Mouse (Mus musculus): Measurements from ENCODE around the gene Ptprg.

Ptprg gene

DNA sequence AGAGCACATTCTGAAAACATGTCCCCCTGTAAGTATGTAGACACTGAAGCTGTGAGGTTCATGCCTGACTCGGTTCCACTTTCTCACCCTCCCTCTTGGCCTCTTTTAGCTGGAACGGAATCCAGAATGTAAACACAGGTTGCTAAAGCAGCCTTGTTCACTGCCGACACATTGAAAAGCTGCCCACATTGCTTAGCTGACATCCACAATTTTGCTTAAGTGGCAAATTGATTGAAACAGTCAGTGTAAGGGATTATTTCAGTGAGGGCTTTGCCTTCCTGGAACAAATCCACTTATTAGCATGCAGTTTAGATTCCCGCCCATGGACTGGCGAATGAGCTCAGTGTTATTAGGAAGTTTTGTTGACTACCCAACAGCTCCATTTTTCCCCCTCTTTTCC, 532.8 kb downstream of the Ptprg start:
- no peak for DNase-seq (ENCODE audit: low read depth, low spot score)

DNA sequence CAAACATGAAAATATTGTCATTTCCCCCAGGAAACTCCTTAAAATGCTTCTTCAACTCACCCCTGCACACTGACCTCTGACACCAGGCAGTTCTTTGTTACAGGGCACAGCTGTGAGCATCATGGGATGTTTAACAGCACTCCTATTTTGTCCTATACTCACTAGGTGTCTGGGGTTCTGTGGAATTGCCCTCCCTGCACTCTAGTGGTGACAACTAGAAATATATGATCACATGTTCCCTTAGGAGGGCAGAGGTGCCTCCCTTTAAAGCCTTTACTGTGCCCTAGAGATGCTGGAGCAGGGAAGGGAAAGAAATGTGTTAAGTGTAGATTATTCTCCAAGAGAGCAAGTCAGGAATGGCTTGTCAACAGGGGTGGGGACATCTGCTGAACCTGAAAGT, 536.6 kb downstream of the Ptprg start:
- DNase-seq (ENCODE audit: low read depth, low spot score) = no peak

DNA sequence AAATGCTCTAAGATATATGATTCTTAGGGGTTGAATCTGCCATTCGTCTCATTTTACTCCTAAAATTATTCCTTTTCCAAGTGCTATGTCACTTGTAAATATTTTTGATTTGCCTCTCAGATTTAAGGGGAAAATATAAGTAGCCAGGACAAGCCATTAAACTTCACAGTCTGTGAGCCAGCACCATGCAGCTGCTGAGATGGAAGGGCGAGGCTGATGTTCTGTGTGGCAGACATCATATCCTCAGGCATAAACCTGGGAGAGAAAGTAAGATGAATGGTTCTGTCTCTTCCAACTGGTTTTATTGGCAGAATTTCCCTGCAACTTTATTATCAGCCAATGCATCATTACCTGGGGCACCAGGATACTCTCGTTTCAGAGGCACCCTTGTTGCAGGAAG, 538.4 kb downstream of the Ptprg start:
- DNase-seq (ENCODE audit: low read depth, low spot score) = no peak

DNA sequence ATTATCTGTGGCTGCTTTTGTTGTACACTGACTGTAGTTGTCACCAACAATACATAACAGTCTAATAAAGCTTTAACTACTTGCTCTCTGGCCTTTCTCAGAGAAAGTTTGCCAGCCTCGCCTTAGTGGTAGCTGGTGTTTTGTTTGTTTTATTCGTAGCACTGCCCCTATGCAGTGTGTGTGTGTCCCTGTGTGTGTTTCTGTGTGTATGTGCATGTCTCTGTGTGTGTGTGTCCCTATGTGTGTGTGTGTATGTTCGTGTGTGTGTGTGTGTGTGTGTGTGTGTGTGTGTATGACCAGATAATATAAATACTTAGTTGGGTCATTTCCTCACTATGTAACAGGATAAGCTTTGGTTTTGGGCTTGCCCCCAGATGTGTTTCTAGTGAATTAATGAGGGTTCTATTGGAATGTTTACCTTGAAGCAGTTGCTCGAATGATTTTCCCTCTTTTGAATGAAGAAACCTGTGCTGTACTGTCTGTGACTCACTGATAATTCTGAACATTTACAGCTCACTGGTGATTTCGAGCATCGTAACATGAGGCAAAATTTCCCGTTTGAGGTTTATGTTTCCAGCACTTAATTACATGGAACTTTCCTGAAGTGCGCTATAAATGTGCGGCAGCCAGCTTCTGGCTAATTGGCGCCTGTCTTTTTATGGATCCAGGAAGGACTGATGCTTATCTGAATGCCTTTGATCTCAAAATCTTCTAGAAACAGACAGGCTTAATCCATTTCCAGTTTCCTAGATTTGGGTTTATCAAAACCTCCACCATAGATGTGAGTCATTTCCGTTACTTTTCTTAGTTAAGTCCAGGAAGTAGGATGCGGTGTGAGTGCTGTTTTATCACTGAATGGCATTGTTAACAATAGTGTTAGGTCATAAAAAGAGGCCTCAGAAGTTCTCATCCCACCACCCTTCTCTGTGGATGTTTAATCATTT, 546.3 kb downstream of the Ptprg start:
- no peak for DNase-seq (ENCODE audit: low read depth, low spot score)

DNA sequence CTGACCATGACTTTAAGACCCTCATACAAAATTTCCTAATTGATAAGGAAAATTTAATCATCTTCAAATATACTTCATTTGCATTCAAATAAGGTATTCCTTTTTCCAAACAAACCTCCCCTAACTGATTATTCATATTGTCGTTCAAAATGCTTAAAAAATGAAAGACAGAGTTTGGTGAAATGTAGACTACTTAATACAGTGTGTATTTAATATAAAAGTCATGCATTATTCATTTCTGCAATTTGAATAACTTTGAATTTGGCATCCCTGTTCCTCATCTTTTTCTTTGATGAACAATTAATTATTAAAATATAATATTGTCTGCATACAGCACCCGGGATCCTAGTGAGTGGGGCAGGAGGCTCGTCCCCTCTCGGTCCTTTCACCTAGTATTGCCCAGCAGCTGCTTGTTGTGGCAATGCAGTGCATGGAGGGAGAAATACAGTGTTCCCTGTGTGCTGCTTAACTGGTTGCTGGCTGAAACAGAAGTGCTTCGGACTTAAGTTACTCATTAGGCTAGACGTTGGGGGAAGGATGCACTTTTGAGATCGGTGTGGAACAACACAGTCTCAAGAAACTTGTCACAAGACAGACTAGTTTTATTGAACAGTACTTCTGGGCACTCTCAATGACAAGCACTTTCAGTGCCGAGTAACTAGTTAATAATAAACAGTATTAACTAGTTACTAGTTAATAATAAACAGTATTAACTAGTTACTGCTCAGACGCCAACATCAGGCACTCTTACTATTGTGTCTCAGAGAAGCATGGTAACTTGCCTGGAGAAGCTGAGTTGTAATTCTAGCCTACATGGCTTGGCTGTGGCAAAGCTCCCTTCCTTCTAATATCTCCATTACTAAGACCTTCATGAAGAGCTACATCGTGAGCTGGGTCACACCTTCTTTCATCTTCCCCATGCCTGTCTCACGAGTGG, 549.3 kb downstream of the Ptprg start:
- DNase-seq (ENCODE audit: low read depth, low spot score) = no peak

DNA sequence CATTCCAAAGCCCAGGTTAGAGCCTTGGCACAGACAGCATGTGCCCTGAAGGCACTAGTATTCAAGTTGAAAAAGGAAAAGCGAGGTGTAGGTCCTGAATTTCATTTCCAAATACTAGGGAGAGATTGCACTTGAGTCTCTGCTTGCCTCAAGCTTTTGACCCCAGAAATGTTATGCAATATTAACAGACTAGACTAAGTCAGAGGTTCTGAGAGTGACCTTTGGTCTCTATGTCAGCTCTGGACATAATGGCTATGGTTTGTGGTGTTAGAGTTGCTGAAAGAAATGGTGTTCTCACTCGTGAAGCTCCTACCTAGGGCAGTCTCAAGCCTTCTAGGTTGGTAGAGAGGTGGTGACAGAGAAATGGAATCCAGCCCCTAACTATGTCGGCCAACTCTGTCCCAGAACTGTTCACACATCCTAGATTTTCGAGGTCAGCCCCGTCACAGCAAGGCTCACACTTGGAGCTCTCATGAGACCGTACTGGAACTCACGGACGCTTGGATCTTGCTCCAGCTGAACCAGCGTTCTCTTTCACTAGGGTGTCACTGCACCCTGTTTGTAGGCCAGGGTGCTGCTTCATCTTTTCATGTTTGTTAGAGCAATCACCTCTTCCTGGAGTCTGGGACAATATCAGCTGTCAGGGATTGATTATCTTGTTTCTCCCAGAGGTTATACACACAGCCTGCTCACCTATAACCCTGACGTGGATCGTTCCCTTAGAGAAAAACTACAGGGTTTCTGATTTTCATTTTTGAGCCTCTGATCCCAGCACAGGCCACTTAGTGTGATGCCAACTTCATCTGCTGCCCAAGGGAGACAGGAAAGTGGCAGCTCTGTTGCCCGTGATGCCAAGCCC, 551.2 kb downstream of the Ptprg start:
- DNase-seq (ENCODE audit: low read depth, low spot score) = no peak

DNA sequence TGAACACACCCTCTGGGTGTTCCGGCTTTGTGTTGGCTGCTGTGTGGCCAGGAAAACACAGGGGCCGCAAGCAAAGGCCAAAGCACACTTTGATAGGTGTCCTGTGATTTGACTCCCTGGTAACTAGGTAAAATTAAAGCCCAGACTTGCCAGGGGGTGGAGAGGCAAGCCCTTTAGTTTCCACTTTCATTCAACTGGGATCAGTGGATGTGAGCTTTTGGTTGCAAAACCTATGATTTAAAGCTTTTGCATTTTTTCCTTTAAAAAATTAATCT, 551.8 kb downstream of the Ptprg start:
- DNase-seq (ENCODE audit: low read depth, low spot score) = no peak

DNA sequence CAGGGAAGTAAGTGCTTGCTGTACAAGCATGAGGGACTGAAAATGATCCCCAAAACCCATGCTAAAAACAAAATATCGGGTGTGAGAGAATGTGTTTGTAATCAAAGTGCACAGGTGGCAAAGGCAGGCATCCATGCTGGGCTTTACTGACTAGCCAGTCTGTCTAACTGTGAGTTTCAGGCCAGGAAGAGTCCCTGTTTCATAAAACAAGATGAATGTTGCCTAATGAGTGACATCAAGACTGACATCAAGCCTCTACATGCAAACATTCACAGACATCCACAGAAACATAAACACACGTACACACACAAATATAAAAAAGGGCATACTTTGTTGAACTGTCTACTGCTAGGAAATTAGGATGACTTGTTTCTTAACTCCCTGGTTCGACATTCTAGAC, 552.3 kb downstream of the Ptprg start:
- DNase-seq (ENCODE audit: low read depth, low spot score) = no peak

DNA sequence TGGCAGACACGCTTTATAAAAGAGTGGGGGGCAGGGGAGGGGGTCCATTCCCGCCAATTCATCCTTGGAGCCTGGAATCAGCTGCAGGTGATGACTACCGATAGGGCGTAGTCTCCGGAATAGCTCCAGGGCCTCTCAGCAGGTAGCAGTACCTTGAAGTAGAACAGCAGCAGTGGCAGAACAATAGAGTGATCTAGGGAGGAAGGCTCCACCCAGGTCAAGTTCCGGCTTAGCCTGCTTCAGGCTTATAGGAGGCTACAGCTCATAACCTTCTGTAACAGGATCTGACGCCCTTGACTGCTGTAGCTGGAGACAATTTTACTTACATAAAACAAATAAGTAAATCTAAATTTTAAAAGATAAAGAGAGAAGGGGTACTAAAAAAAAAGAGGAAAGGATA, 554.1 kb downstream of the Ptprg start:
- no peak for DNase-seq (ENCODE audit: low read depth, low spot score)

DNA sequence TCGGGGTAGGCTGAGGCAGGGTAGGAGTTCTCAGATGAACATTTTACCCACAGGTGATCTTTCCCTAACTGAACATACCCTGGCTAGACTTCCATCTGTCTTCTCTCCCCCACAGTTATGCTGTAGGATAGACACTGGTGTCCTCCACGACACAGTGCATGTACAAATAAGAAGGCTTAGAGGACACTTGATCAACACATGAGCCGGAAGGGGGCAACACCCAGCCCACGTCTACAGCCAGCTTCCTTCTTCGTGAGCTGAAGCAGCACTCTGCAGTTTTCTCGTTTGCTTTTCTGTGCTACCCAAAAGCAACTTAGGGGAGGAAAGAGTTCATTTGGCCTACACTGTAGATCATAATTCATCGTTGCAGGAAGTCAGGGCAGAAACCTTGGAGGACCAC, 554.7 kb downstream of the Ptprg start:
- DNase-seq (ENCODE audit: low read depth, low spot score) = no peak

DNA sequence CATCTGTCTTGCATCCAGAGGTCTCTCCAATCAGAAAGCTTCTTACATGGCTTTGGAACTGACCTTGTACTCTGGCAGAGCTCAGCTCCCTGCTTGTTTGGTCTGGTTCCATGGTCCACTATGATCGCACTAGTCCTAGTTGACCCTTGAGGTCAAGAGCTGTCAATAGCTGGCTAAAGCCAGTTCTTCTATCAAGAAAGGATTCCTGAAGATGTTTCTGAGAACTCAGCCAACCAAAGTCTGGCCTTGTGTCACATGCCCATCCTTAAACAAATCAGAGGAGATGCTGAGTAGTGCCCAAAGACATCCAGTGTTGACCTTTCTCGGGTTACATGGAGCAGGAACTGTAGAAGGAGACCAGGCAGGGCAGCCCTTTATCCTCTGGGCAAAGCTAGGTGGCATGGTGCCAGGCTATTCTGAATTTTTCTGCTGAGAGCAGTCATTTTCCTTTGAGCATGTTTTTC, 559.2 kb downstream of the Ptprg start:
- DNase-seq (ENCODE audit: low read depth, low spot score) = no peak

DNA sequence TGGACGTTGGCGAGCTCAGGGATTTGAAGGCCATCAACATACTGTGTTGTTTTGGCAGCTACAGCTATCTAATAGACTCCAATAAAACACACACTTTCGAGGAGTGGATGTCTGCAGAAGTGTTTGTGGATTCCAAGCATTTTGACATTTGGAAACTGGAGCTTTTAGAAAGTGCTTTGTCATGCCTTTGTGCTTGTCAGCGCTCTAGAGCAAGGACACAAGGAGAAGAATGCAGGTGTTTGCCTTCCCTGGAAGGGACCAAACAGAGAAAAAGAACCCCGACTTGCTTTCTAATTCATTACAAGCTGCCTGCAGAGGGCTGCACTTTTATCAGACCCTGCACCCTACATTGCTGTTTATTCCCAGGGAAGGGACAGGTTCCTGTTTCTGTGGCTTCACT, 560.0 kb downstream of the Ptprg start:
- no peak for DNase-seq (ENCODE audit: low read depth, low spot score)

DNA sequence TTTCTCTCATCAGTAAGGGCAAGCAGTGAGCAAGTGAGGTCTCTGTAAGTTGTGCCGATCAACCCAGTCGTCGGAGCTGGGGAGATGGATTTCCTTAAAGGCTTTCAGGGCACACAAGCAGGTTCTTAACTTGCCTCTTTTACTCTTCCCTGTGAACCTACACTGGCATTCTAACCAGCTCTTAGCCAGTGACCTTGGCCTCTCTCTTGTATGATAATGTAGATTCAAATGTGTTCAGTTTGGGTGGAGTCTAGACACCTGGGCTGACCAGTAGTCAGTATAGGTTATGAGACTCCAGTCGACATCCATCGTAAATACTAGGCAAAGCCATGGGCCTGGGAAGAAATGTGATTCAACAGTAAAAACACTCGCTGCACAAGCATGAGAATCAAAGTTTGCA, 560.7 kb downstream of the Ptprg start:
- DNase-seq (ENCODE audit: low read depth, low spot score) = no peak

DNA sequence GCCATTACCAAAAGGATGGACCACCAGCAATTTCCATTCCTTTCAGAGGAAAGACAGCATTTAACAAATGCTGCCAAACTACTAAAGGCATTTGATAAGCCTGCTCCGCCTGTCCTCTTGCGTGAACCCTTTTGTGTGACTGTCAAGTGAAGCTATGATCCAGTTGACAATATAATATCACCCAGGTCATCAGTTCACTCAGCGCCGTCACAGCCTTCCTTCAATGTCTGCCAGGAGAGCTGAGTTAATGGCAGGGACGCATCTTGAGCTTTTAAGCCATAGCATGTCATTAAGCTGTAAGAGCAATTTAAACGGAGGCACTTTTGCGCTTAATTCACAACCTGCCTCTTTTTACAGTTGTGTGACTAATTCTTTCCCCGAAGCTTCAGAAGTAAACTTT, 565.9 kb downstream of the Ptprg start:
- DNase-seq (ENCODE audit: low read depth, low spot score) = no peak

DNA sequence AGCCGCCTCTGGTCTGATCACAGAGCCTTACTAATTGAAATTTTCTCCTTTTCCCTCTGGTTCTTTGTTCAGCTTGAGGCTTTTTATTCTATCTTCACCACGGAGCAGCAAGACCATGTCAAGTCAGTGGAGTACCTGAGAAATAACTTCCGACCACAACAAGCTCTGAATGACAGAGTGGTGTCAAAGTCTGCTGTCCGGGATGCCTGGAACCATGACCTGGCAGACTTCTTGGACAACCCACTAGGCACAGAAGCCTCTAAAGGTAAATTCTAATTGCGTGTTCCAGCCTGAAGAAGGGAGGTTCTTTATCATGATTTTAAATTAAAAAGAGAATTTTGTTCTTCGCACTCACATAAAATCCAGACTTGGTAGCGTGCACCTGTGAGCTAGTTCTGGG, 568.6 kb downstream of the Ptprg start:
- no peak for DNase-seq (ENCODE audit: low read depth, low spot score)

DNA sequence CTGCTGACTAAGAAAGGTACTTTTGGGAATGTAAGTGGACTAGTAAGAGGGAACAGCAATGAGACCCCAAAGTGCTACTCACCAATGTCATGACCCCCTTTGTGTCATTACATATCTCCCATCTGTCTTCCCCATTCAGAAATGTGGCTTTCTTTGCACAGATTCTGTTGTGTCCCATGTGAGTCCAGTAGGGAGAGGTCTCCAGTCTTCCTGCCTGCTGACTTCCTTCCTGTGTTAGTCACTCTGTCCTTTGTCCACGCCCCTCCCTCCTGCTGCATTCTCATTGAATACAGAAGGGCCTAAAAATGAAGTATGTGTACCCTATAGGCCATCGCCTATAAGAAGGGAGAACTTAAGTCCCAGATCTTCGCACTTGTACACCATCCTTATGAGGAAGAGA, 571.4 kb downstream of the Ptprg start:
- DNase-seq (ENCODE audit: low read depth, low spot score) = no peak

DNA sequence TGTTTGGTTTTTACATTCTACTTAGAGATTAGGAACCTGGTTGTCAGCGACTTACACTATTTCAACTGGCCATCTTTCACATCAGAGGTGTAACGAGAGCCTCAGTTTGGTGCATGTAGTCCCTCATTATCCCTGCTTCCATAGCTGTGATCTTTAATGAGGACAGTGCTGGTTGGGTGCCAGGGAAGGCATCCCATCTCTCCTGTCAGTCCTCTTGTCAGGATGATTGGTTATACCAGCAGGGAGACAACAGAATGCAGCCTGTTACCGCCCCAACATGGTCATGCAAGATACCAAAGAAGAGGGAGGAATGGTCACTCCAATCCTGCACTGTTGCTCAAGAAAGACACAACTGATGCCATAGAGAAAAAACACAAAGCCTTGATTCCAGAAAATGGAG, 574.6 kb downstream of the Ptprg start:
- no peak for DNase-seq (ENCODE audit: low read depth, low spot score)

DNA sequence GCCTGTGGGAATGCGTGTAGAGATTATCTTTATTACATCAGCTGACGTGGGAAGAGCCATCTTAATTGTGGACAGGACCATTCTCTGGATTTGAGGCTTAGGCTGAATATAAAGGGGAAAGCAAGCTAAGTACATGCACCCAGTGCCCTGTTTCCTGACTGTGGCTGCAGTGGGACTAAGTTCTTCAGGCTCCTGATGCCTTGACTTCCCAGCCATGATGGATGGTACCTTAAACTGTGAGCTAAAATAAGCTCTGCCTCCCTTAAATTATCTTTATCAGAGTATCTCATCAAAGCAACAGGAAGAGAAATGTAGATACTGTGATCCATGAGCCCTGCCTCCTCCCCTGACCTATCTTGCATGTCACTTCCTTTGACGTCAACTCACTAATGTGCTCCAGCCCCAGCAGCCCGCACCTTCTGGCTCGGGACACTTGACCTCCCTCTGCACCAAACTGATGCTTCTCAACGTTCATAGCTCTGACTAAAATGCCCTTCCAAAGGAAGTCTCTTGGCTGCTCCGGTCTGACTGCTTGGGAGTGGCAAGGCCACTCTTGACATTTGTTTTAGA, 578.8 kb downstream of the Ptprg start:
- DNase-seq (ENCODE audit: low read depth, low spot score) = no peak

DNA sequence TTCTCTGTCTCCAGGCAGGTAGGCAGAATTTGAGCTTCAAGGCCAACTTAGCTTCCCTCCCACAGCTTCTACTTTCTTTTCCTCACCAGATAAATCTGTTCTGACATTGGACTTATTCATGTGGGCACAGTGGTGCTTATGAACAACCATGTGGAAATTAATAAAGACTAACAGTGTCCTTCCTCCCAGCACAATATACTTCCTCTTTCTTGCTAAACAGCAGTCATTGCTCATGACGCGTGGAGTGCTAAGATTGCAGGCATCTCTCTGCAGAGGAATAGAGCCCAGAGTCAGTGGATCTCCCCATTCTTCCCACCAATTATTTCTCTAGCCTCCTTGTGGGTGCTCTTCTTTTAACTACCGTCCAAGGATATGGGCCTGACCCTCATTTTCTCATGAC, 579.8 kb downstream of the Ptprg start:
- DNase-seq (ENCODE audit: low read depth, low spot score) = no peak

DNA sequence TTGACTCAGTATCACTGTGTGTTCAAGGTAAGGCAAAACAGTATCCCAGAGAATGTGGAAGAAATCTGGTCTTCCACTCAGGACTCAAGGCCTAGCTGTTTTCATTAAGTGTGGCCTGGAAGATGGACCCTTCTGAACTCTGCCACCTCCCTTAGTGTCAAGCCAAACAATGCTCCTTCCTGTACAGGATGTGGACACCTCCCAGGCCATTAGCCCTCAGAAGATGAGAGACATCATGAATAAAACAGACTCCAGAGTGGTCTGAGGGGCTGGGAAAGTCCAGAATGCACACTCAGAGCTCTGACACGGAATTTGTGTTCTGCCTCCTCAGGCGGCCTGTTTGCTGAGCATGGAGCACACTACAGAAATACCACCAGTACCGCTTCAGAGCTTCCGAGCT, 581.2 kb downstream of the Ptprg start:
- no peak for DNase-seq (ENCODE audit: low read depth, low spot score)

DNA sequence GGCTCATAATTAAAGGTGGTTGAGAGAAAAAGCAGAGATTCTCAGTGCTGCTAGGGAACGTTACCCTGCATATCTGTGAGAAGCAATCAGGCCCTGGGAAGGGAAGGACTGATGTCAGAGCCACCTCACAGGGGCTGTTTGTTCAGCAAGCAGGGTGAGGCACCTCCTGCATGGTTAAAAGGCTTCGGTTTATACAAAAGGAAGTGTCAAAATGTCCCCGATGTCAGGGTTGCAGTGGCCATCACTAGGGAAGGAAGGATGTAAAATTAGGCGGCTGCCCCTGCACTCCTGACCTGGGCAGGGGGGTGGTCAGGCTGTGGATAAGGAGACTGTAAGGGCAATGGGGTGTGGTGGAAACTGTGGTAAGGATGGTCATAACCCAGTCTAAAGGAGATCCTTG, 583.2 kb downstream of the Ptprg start:
- no peak for DNase-seq (ENCODE audit: low read depth, low spot score)

All from retina, postnatal 7 days (tissue).